Mouse (Mus musculus) MEL (cell line): Measurements from ENCODE around the gene Gm28048. TPM values are rescaled to one million over a fixed set of nuclear protein-coding genes. Genes with fewer than 3 reads are reported as not detected.

Experiments
- DNase-seq: peaks from one replicate; pipeline ENCODE4 v3.0.0; 2011; ENCODE audit warnings: low read depth, low spot score
- H3K27ac ChIP-seq: 2 replicates; pipeline ENCODE4 v1.5.1; 2012; ENCODE audit warnings: low read depth, mild to moderate bottlenecking, control low read depth, low read length, moderate library complexity; ENCODE audit not compliant: control insufficient read depth
- H3K27me3 ChIP-seq, 2 experiments: fragments of 150-350 bp in 1 of 2; sonication (generic) in 1 of 2; 2 replicates each; pipeline ENCODE4 v1.6.1; 2012; ENCODE audit warnings: low read length in 2 of 2, mild to moderate bottlenecking in 2 of 2, improper control_type of control experiment in 1 of 2, moderate library complexity in 1 of 2; ENCODE audit not compliant: insufficient read depth in 2 of 2, control insufficient read depth in 1 of 2
- H3K36me3 ChIP-seq, 2 experiments: 2 replicates each; pipeline ENCODE4 v1.6.1; 2012 to 2014; ENCODE audit warnings: low read length in 2 of 2, improper control_type of control experiment in 1 of 2, inconsistent platforms in 1 of 2, mild to moderate bottlenecking in 1 of 2; ENCODE audit not compliant: insufficient read depth in 2 of 2, control insufficient read depth in 1 of 2
- H3K4me1 ChIP-seq, 2 experiments: fragments of 150-350 bp in 1 of 2; sonication (generic) in 1 of 2; 2 replicates each; pipeline ENCODE4 v1.6.1; 2012; ENCODE audit warnings: low read length in 2 of 2, improper control_type of control experiment in 1 of 2, mild to moderate bottlenecking in 1 of 2; ENCODE audit not compliant: insufficient read depth in 2 of 2, control insufficient read depth in 1 of 2
- H3K4me3 ChIP-seq, 2 experiments: fragments of 150-350 bp in 1 of 2; sonication (generic) in 1 of 2; 2 replicates each; pipeline ENCODE4 v1.5.1; 2012; ENCODE audit warnings: low read depth in 2 of 2, low read length in 2 of 2, mild to moderate bottlenecking in 2 of 2, moderate library complexity in 2 of 2, control low read depth in 1 of 2, improper control_type of control experiment in 1 of 2; ENCODE audit not compliant: control insufficient read depth in 1 of 2, insufficient read depth in 1 of 2
- H3K79me2 ChIP-seq: 2 replicates; pipeline ENCODE4 v1.6.1; 2012; ENCODE audit warnings: mild to moderate bottlenecking, low read length, moderate library complexity; ENCODE audit not compliant: control insufficient read depth, poor library complexity, insufficient read depth
- H3K9ac ChIP-seq: 2 replicates; pipeline ENCODE4 v1.6.1; 2012; ENCODE audit warnings: low read depth, mild to moderate bottlenecking, control low read depth, low read length, moderate library complexity; ENCODE audit not compliant: control insufficient read depth, poor library complexity, severe bottlenecking
- H3K9me3 ChIP-seq: fragments of 150-350 bp; sonication (generic); replicated peaks from 2 replicates; pipeline ENCODE4 v1.6.1; 2012; ENCODE audit warnings: mild to moderate bottlenecking, low read length, improper control_type of control experiment, moderate library complexity; ENCODE audit not compliant: insufficient read depth
- CHD2 ChIP-seq: IDR thresholded peaks from 2 replicates; pipeline ENCODE4 v1.6.1; 2011; ENCODE audit warnings: low read length, improper control_type of control experiment
- CTCF ChIP-seq, 3 experiments: IDR thresholded peaks in 2 of 3; conservative IDR thresholded peaks in 1 of 3; 2 replicates each; pipeline ENCODE4 v1.5.1; 2011 to 2012; ENCODE audit warnings: low read length in 3 of 3, low read depth in 2 of 3, mild to moderate bottlenecking in 2 of 3, improper control_type of control experiment in 1 of 3, inconsistent platforms in 1 of 3, mixed read lengths in 1 of 3, moderate library complexity in 1 of 3; ENCODE audit not compliant: control insufficient read depth in 1 of 3, insufficient read depth in 1 of 3, poor library complexity in 1 of 3, severe bottlenecking in 1 of 3
- EP300 ChIP-seq, 2 experiments: IDR thresholded peaks; 2 replicates each; pipeline ENCODE4 v1.6.1; 2011; ENCODE audit warnings: improper control_type of control experiment in 2 of 2, low read length in 2 of 2, low read depth in 1 of 2, mild to moderate bottlenecking in 1 of 2
- GABPA ChIP-seq: IDR thresholded peaks from 2 replicates; pipeline ENCODE4 v1.6.1; 2012; ENCODE audit warnings: low read depth, mild to moderate bottlenecking, inconsistent platforms, low read length, improper control_type of control experiment, moderate library complexity
- GATA1 ChIP-seq: IDR thresholded peaks from 2 replicates; pipeline ENCODE4 v1.6.1; 2011; ENCODE audit warnings: low read depth, low read length, improper control_type of control experiment
- KAT2A ChIP-seq: conservative IDR thresholded peaks from 2 replicates; pipeline ENCODE4 v1.6.1; 2012; ENCODE audit warnings: low read depth, low read length, improper control_type of control experiment, inconsistent platforms
- MAFK ChIP-seq: IDR thresholded peaks from 2 replicates; pipeline ENCODE4 v1.6.1; 2011; ENCODE audit warnings: low read depth, mild to moderate bottlenecking, low read length, improper control_type of control experiment, borderline replicate concordance
- MAX ChIP-seq: IDR thresholded peaks from 2 replicates; pipeline ENCODE4 v1.6.1; 2011; ENCODE audit warnings: low read length, improper control_type of control experiment
- MYB ChIP-seq: IDR thresholded peaks from 2 replicates; pipeline ENCODE4 v1.6.1; 2011; ENCODE audit warnings: mild to moderate bottlenecking, low read depth, low read length, improper control_type of control experiment
- MYC ChIP-seq: IDR thresholded peaks from 2 replicates; pipeline ENCODE4 v1.6.1; 2011; ENCODE audit warnings: low read depth, mild to moderate bottlenecking, low read length, improper control_type of control experiment, moderate library complexity
- POLR2AphosphoS5 ChIP-seq: IDR thresholded peaks from 2 replicates; pipeline ENCODE4 v1.6.1; 2012; ENCODE audit warnings: low read depth, borderline replicate concordance, mild to moderate bottlenecking, inconsistent platforms, low read length, moderate library complexity, mixed read lengths
- SMC3 ChIP-seq: IDR thresholded peaks from 2 replicates; pipeline ENCODE4 v1.6.1; 2011; ENCODE audit warnings: low read depth, low read length, improper control_type of control experiment
- TBP ChIP-seq: IDR thresholded peaks from 2 replicates; pipeline ENCODE4 v1.8.0; 2011; ENCODE audit warnings: low read depth, low read length, improper control_type of control experiment
- USF1 ChIP-seq: IDR thresholded peaks from 2 replicates; pipeline ENCODE4 v1.6.1; 2014; ENCODE audit warnings: low read depth, mild to moderate bottlenecking, inconsistent platforms, low read length, improper control_type of control experiment, moderate library complexity
- ZNF384 ChIP-seq: IDR thresholded peaks from 2 replicates; pipeline ENCODE4 v1.6.1; 2012; ENCODE audit warnings: low read depth, mild to moderate bottlenecking, inconsistent platforms, low read length, improper control_type of control experiment
- polyA plus RNA-seq, 2 experiments: library from polyadenylated mRNA; stranded (reverse) in 1 of 2; unstranded in 1 of 2; fragments of >175 nt in 1 of 2; fragments of >200 nt in 1 of 2; gene quantifications; 2 replicates each; pipeline versions ENCODE4 v1.2.1 to v1.2.4; 2012; ENCODE audit warnings: low replicate concordance in 2 of 2, low read depth in 1 of 2; ENCODE audit not compliant: insufficient read length in 2 of 2, insufficient read depth in 1 of 2, missing spikeins in 1 of 2
- total RNA-seq: library from RNA; depleted of rRNA; stranded (reverse); fragments of 300-350 nt; gene quantifications from 2 replicates; pipeline ENCODE4 v1.2.3, GENCODE M21; 2012

The Gm28048 gene
- total and polyA plus RNA-seq, 3 experiments, result 8.6 to 15.0 TPM; not detected in 1

DNA sequence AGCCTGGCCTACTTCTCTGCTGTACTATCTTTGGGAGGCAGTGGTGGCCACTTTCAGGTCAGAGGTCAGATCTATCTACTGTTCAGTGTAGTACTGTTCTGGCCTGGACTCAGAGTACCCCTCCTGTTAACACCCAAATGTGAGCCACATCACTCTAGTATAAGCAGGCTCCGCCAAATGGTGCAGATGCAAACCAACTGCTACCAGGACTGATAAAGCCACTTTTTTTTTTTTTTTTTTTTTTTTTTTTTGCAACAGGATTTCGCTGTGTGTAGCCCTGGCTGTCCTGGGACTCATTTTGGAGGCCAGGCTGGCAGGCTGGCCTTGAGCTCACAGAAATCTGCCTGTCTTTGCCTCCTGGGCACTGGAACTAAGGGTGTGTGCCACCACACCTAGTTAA, 42.9 kb downstream of the Gm28048 start:
- TF ChIP-seq MYB (no peak), GATA1 (0 out of 2 replicates have a peak, but pooled peaks have one; percentile 11), GABPA (no peak), MAFK (no peak), ZNF384 (peak; percentile 95)
- H3K9ac ChIP-seq, result no peak overlapping the region
- H3K27ac ChIP-seq, result no peak overlapping the region
- H3K4me3 ChIP-seq, result no peak overlapping the region
- H3K36me3 ChIP-seq, result peaks cover 0 to 18% of the 10 kb centered on the region in 2 experiments; a peak in 2 of 4 replicates
- no peaks in the 10 kb centered on the region for H3K79me2 ChIP-seq
- H3K4me1 ChIP-seq, result peaks cover 8 to 11% of the 10 kb centered on the region in 2 experiments
- no peak for DNase-seq
- H3K27me3 ChIP-seq, result no peaks in the 10 kb centered on the region
- H3K9me3 ChIP-seq, result no peaks in the 10 kb centered on the region

DNA sequence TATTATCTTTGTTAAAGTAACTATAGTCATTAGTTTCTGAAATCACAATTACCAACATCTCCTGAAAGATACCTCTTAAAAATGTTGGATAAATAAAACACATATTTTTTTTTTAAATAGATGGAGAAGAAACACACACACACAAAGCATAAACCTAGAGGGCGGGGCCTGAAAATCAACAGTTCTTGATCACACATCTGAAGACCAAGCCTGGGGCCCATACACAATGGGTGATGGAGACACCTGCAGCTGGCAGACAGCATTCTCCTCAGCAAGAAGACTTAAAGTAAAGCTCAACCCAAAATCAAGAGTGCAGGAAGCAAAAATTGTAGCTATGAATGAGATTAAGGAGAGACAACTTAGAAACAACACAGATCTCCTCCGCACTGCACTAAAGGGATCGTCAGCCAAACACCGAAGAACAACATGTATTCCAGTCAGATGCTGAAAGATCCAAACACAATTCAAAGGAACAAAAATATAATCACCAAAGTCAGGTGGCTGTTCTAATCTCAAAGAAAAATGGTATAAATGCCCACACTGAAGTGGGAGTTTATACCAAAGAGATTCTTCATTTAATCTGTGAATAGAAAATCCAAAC, 44.1 kb downstream of the Gm28048 start:
- Histone ChIP-seq H3K79me2 (no peaks in the 10 kb centered on the region), H3K36me3 (peaks cover 0 to 25% of the 10 kb centered on the region in 2 experiments; a peak in 2 of 4 replicates), H3K4me1 (peaks cover 11 to 15% of the 10 kb centered on the region in 2 experiments), H3K9ac (no peak overlapping the region), H3K27ac (no peak overlapping the region), H3K9me3 (no peaks in the 10 kb centered on the region), H3K27me3 (no peaks in the 10 kb centered on the region), H3K4me3 (no peak overlapping the region)
- TF ChIP-seq SMC3, result no peak
- no peak for TF ChIP-seq KAT2A
- TF ChIP-seq GATA1, result no peak
- DNase-seq, result no peak

DNA sequence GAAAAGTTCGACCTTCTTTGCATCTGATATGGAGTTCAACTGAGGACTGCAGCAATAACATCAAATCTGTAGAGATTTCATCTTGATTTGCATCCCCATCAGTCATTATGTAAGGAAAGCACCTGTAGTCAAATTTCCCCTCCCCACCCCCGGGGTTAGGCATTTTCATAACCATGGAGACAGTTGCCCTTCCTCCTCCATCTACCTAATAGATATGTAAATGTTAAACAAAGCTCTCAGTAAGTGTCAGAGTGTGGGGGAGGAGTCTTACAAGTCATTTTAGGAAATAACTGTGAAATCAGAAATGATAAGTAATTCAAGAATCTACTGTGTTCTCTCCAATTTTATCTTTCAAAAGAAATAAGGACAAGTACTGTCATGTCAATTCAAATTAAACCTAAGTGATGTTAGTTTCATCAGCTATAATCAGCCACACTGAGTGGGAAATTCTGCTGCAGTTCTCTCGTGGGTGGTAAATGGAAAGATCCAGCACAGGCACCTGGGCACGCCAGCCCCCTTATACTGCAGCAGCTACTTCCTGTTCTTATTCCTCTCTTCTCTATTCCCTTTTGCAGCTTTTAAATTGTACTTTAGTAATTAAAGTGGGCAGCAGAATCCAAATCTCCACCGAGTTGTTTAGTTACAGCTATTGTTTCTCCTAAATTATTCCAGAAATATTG, 45.3 kb downstream of the Gm28048 start:
- H3K27me3 ChIP-seq, result no peaks in the 10 kb centered on the region
- DNase-seq, result peak; percentile 53
- peaks cover 0 to 35% of the 10 kb centered on the region in 2 experiments; a peak in 2 of 4 replicates for H3K36me3 ChIP-seq
- no peak overlapping the region for H3K27ac ChIP-seq
- no peak overlapping the region for H3K4me3 ChIP-seq
- TF ChIP-seq MAX (no peak), SMC3 (no peak), USF1 (no peak), POLR2AphosphoS5 (no peak), CTCF (IDR thresholded peaks at IDR 0.05 in 2 of 3, conservative IDR thresholded peaks at IDR 0.05 in 1 of 3; ENCODE audit: control insufficient read depth in 1 of 3, insufficient read depth in 1 of 3, low read depth in 2 of 3, low read length in 3 of 3, poor library complexity in 1 of 3, severe bottlenecking in 1 of 3) (no peak), CHD2 (no peak), MYC (no peak), EP300 (IDR thresholded peaks at IDR 0.05; ENCODE audit: low read depth in 1 of 2, low read length in 2 of 2) (peak; percentile 6 to 9; a peak in 1 of 4 replicates), TBP (no peak)
- H3K79me2 ChIP-seq, result no peaks in the 10 kb centered on the region
- H3K4me1 ChIP-seq, result peaks cover 20 to 23% of the 10 kb centered on the region in 2 experiments
- no peaks in the 10 kb centered on the region for H3K9me3 ChIP-seq
- no peak overlapping the region for H3K9ac ChIP-seq
